Mouse (Mus musculus) ES-Bruce4 (cell line): Measurements from ENCODE around the gene 4930564D02Rik. TPM values are rescaled to one million over a fixed set of nuclear protein-coding genes. Genes with fewer than 3 reads are reported as not detected.

Experiments used
- H3K27ac ChIP-seq: 2 replicates; pipeline ENCODE4 v1.5.1; 2012; ENCODE audit warnings: low read length, inconsistent platforms; ENCODE audit not compliant: insufficient read depth
- H3K27me3 ChIP-seq: 2 replicates; pipeline ENCODE4 v1.6.1; 2012; ENCODE audit warnings: mild to moderate bottlenecking, low read length, inconsistent platforms; ENCODE audit not compliant: control insufficient read depth, poor library complexity, insufficient read depth, severe bottlenecking
- H3K36me3 ChIP-seq: 2 replicates; pipeline ENCODE4 v1.6.1; 2012; ENCODE audit warnings: inconsistent platforms, mild to moderate bottlenecking, low read length, moderate library complexity; ENCODE audit not compliant: control insufficient read depth, poor library complexity, insufficient read depth, severe bottlenecking
- H3K4me1 ChIP-seq: one replicate; pipeline ENCODE4 v1.8.1; 2011; ENCODE audit warnings: low read length; ENCODE audit not compliant: control insufficient read depth, insufficient read depth
- H3K4me3 ChIP-seq: 2 replicates; pipeline ENCODE4 v1.5.1; 2011; ENCODE audit warnings: low read depth, mild to moderate bottlenecking, low read length
- H3K9ac ChIP-seq: 2 replicates; pipeline ENCODE4 v1.6.1; 2012; ENCODE audit warnings: low read depth, mild to moderate bottlenecking, inconsistent platforms; ENCODE audit not compliant: poor library complexity, severe bottlenecking
- H3K9me3 ChIP-seq: replicated peaks from 2 replicates; pipeline ENCODE4 v1.6.1; 2012; ENCODE audit warnings: mild to moderate bottlenecking, low read length, inconsistent platforms; ENCODE audit not compliant: control insufficient read depth, poor library complexity, insufficient read depth, severe bottlenecking
- CTCF ChIP-seq: IDR thresholded peaks from one replicate; pipeline ENCODE4 v1.8.1; 2011; ENCODE audit warnings: low read depth, low read length
- EP300 ChIP-seq: IDR thresholded peaks from 2 replicates; pipeline ENCODE4 v1.6.1; 2011; ENCODE audit warnings: low read depth, low read length; ENCODE audit not compliant: insufficient read depth
- POLR2A ChIP-seq: IDR thresholded peaks from one replicate; pipeline ENCODE4 v1.8.1; 2011; ENCODE audit warnings: low read length; ENCODE audit not compliant: insufficient read depth
- polyA plus RNA-seq: library from polyadenylated mRNA; stranded (reverse); fragments of >200 nt; gene quantifications from 2 replicates; pipeline ENCODE4 v1.2.4, GENCODE M21; 2011; ENCODE audit warnings: low read depth; ENCODE audit not compliant: missing spikeins, insufficient read depth, insufficient read length

Gene 4930564D02Rik
- polyA plus RNA-seq, 1 experiment: not detected

DNA sequence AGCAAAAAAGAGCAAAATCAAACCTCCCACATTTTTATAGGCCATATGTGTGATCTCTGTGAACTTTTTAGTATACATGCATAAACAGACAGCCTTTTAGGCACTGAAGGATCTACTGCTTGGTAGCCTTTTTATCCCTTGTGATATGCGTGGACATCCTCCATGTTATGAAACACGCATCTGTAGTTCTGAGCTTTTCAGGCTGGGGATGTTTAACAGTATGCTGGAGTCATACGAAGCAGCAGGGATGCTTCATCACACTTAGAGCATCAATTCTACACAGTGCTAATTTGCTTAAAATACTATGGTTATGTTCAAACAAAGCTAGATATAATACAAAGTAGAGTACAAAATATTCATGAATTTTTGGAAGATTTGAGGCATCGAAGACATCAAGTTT is 39.2 kb downstream of the 4930564D02Rik start:
- Histone ChIP-seq H3K4me1 (no peaks in the 10 kb centered on the region), H3K9me3 (no peaks in the 10 kb centered on the region), H3K27me3 (no peaks in the 10 kb centered on the region), H3K36me3 (no peaks in the 10 kb centered on the region), H3K9ac (no peak overlapping the region), H3K4me3 (no peak overlapping the region), H3K27ac (no peak overlapping the region)
- TF ChIP-seq EP300 (no peak), POLR2A (no peak), CTCF (no peak)

DNA sequence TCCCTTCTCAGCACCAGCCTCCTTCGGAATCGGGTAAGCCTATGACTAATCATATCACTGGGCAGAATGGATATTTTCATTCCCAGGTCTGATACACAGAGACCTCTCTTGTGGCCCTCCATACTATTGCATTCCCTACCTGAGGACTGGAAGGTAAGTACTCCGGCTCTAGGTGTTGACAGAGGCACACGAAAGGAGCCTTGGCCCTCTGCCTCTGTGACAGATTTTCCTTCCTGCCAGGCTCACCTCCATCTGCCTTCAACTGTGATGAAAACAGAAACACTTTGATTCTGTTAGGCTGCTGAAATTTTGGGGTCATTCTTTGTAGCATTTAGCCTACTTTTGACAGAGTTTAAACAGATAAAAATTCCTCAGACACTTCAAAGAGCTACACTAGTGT is 47.2 kb downstream of the 4930564D02Rik start:
- Histone ChIP-seq H3K36me3 (no peaks in the 10 kb centered on the region), H3K27me3 (no peaks in the 10 kb centered on the region), H3K4me3 (no peak overlapping the region), H3K9ac (no peak overlapping the region), H3K27ac (no peak overlapping the region), H3K9me3 (no peaks in the 10 kb centered on the region), H3K4me1 (no peaks in the 10 kb centered on the region)
- TF ChIP-seq POLR2A (no peak), CTCF (no peak), EP300 (no peak)

DNA sequence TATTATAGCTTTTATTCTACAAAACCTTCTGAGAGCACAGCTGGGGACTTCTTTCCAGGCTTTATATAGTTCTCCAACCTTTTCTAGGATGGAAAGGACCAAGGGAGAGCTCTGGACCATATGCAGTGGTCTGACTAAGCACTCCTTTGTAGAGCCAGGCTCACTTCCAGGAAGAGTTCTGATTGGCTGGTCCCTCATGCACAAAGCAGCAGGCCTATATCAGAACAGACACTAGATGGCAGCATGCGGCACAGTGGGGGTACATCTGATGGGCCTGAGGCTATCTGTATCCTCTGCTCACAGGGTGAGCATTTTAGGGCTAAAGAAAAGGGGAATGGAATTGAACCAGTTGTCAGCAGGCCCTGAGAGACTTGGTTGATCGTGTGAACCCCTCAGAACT is 47.6 kb downstream of the 4930564D02Rik start:
- H3K4me1 ChIP-seq: no peaks in the 10 kb centered on the region
- no peak for TF ChIP-seq EP300
- TF ChIP-seq CTCF: peak; percentile 86

GRCm38 (mm10) chr3:105116596-105116995 is 50.0 kb downstream of the 4930564D02Rik start:
- H3K27ac ChIP-seq: no peak overlapping the region
- no peak overlapping the region for H3K4me3 ChIP-seq
- H3K4me1 ChIP-seq: no peaks in the 10 kb centered on the region
- TF ChIP-seq EP300 (no peak), POLR2A (no peak), CTCF (no peak)
- no peaks in the 10 kb centered on the region for H3K36me3 ChIP-seq
- no peak overlapping the region for H3K9ac ChIP-seq
- no peaks in the 10 kb centered on the region for H3K9me3 ChIP-seq
- no peaks in the 10 kb centered on the region for H3K27me3 ChIP-seq

More for the DNA sequence above, 47.6 kb downstream of the 4930564D02Rik start:
- H3K9ac ChIP-seq: no peak overlapping the region
- H3K4me3 ChIP-seq: no peak overlapping the region
- no peak overlapping the region for H3K27ac ChIP-seq
- H3K27me3 ChIP-seq: no peaks in the 10 kb centered on the region
- H3K36me3 ChIP-seq: no peaks in the 10 kb centered on the region
- H3K9me3 ChIP-seq: no peaks in the 10 kb centered on the region

GRCm38 (mm10) chr3:105123776-105124175 is 57.1 kb downstream of the 4930564D02Rik start:
- Histone ChIP-seq H3K4me1 (no peaks in the 10 kb centered on the region), H3K36me3 (no peaks in the 10 kb centered on the region), H3K4me3 (no peak overlapping the region), H3K27ac (no peak overlapping the region), H3K9ac (no peak overlapping the region), H3K9me3 (no peaks in the 10 kb centered on the region), H3K27me3 (no peaks in the 10 kb centered on the region)
- TF ChIP-seq CTCF: no peak
- TF ChIP-seq POLR2A: no peak
- no peak for TF ChIP-seq EP300

GRCm38 (mm10) chr3:105127881-105128280 is 61.2 kb downstream of the 4930564D02Rik start:
- no peaks in the 10 kb centered on the region for H3K27me3 ChIP-seq
- H3K27ac ChIP-seq: no peak overlapping the region
- no peak overlapping the region for H3K9ac ChIP-seq
- H3K9me3 ChIP-seq: no peaks in the 10 kb centered on the region
- no peaks in the 10 kb centered on the region for H3K36me3 ChIP-seq
- H3K4me3 ChIP-seq: no peak overlapping the region
- H3K4me1 ChIP-seq: no peaks in the 10 kb centered on the region
- TF ChIP-seq POLR2A (no peak), CTCF (no peak), EP300 (no peak)

Other genes with a start within 250 kb of the 4930564D02Rik start
- gene Mov10, start 248.3 kb upstream of the 4930564D02Rik start, polyA plus RNA-seq: 79.9 and 90.4 TPM in 2 replicates
- gene St7l, start 202.8 kb upstream of the 4930564D02Rik start, polyA plus RNA-seq: 29.4 and 30.0 TPM in 2 replicates
- gene Capza1, start 202.3 kb upstream of the 4930564D02Rik start, polyA plus RNA-seq: 215 and 253 TPM in 2 replicates
- gene Wnt2b, start 104.9 kb upstream of the 4930564D02Rik start, polyA plus RNA-seq: 1.8 and 2.0 TPM in 2 replicates
- 46.2 and 50.0 TPM in 2 replicates for gene Cttnbp2nl, start 13.7 kb upstream of the 4930564D02Rik start, polyA plus RNA-seq